Mouse (Mus musculus) kidney, adult 2 months (tissue): ENCODE results near the gene Fgfr1op2.

Experiments
- CTCF ChIP-seq: fragments of 200-500 bp; conservative IDR thresholded peaks from 2 replicates; pipeline ENCODE4 v1.5.1; 2011; ENCODE audit warnings: low read depth, mild to moderate bottlenecking, control low read depth, low read length, moderate library complexity, mixed read lengths; ENCODE audit not compliant: insufficient read depth, insufficient read length
- POLR2A ChIP-seq: fragments of 200-500 bp; IDR thresholded peaks from one replicate; pipeline ENCODE4 v1.6.1; 2011; ENCODE audit warnings: low read depth, low read length, control low read depth

DNA sequence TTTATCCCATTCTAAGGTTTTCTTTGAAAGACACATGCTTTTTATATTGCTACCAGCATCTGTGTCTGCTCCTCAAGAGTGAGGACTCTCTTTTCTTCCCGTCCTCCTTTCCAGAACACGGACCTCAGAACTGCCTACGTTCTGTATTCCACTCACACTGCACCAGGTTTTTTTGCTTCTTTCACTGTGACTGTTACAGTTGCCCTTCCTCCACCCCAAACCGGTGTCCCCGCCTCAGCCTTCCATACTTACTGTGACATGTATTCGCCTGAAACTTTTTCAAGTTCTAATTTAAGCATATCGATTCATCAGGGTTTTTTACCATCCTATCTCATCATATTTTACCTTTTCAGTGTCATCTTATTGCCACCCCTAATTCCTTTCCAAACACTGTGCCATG lies 1.6 kb downstream of the Fgfr1op2 start:
- no peak for TF ChIP-seq CTCF
- TF ChIP-seq POLR2A: no peak
